Comparison of ENCODE assay signal across 8 mouse cellular contexts in the genomic region with DNA sequence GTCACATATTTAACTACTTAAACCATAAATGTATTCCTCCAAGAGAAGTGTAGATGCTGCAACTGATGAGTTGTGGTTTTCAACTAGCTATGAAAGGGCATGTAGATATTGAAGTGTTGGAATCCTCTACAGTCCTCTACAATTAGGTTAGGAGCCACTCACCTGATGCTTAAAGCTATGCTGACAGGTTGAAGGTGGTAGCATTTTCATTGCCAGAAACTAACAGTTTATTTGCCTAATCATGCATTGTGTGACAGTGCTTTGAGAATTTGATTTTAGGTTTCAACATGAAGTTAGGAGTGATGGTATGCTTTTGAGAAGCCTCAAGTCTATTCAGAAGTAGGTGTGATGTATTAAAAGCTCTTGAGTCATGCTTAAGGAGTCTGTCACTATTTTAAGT. TPM values are rescaled to one million over a fixed set of nuclear protein-coding genes. Genes with fewer than 3 reads are reported as not detected.
A peak's percentile ranks its signal among the peaks of the same experiment; 100 is the strongest.
DNase-seq lines count a peak whose midpoint lies in the region; ATAC-seq and TF ChIP-seq lines count a peak whose summit lies in the region.

No protein-coding gene starts in this region.

- no peaks in the 10 kb centered on the region for H3K27me3 ChIP-seq in heart, embryonic 10.5 days (ENCODE audit: insufficient read depth, poor library complexity, severe bottlenecking)
- no peaks in the 10 kb centered on the region for H3K27me3 ChIP-seq in CH12.LX (replicated peaks)
- no peaks in the 10 kb centered on the region for H3K27me3 ChIP-seq in hindbrain, embryonic 10.5 days (ENCODE audit: insufficient read depth, poor library complexity, severe bottlenecking)
- H3K27me3 ChIP-seq in liver, embryonic 16.5 days (ENCODE audit: control insufficient read depth, insufficient read depth, low read depth, low read length), result no peaks in the 10 kb centered on the region

- dilution Hi-C loops in CH12.LX (cut with MboI; ENCODE audit: extremely low pct_ligation_motif_present, extremely low pct_unique_long_range_greater_than_20kb, low sequenced_read_pairs), result no loop called here

- TF ChIP-seq CTCF in CH12.LX (conservative IDR thresholded peaks at IDR 0.05 in 1 of 2, IDR thresholded peaks at IDR 0.05 in 1 of 2; ENCODE audit: low read depth in 2 of 2, low read length in 2 of 2), result no peak

- H3K4me1 ChIP-seq in heart, embryonic 10.5 days, result peaks cover 13% of the 10 kb centered on the region
- H3K4me1 ChIP-seq in CH12.LX (ENCODE audit: control insufficient read depth in 1 of 2, insufficient read depth in 2 of 2), result peaks cover 5 to 41% of the 10 kb centered on the region in 2 experiments; a peak in 3 of 4 replicates
- H3K4me1 ChIP-seq in hindbrain, embryonic 10.5 days (replicated peaks), result peaks cover 29% of the 10 kb centered on the region
- peaks cover 21% of the 10 kb centered on the region for H3K4me1 ChIP-seq in liver, embryonic 16.5 days (ENCODE audit: control insufficient read depth, low read depth, low read length)

- no peaks in the 10 kb centered on the region for H3K9me3 ChIP-seq in heart, embryonic 10.5 days
- no peaks in the 10 kb centered on the region for H3K9me3 ChIP-seq in CH12.LX (replicated peaks; ENCODE audit: low read length)
- no peaks in the 10 kb centered on the region for H3K9me3 ChIP-seq in hindbrain, embryonic 10.5 days
- H3K9me3 ChIP-seq in liver, embryonic 16.5 days (replicated peaks; ENCODE audit: control insufficient read depth, low read length), result peaks cover 11% of the 10 kb centered on the region

- DNase-seq in heart, embryonic 10.5 days (ENCODE audit: low spot score), result no peak
- DNase-seq in heart, adult 8-10 months (ENCODE audit: low spot score), result no peak
- DNase-seq in CH12.LX (ENCODE audit: extremely low read depth), result no peak
- no peak for DNase-seq in hindbrain, embryonic 10.5 days (ENCODE audit: low spot score)
- no peak for DNase-seq in urinary bladder, postnatal 4 days (ENCODE audit: low spot score in 2 of 2)
- DNase-seq in cerebellum, adult 9-11 months, result no peak
- no peak for DNase-seq in urinary bladder, postnatal 25 days (ENCODE audit: low spot score)

- H3K4me3 ChIP-seq in heart, embryonic 10.5 days, result peak overlapping the region; percentile 81
- peak overlapping the region; percentile 93 to 94 (median 93) for H3K4me3 ChIP-seq in CH12.LX (replicated peaks in 1 of 3; ENCODE audit: low read depth in 2 of 3, low read length in 2 of 3, poor library complexity in 1 of 3)
- H3K4me3 ChIP-seq in hindbrain, embryonic 10.5 days, result peak overlapping the region; percentile 98
- peak overlapping the region; percentile 77 for H3K4me3 ChIP-seq in liver, embryonic 16.5 days (ENCODE audit: low read depth, low read length)

- H3K27ac ChIP-seq in heart, embryonic 10.5 days, result no peak overlapping the region
- H3K27ac ChIP-seq in CH12.LX (ENCODE audit: insufficient read depth, low read depth), result no peak overlapping the region
- H3K27ac ChIP-seq in hindbrain, embryonic 10.5 days, result no peak overlapping the region
- no peak overlapping the region; the same call in 1 of the 2 replicates for H3K27ac ChIP-seq in liver, embryonic 16.5 days (ENCODE audit: low read length)

- in situ Hi-C loops in CH12.LX (cut with MboI; ENCODE audit: low pct_ligation_motif_present, low pct_unique_long_range_greater_than_20kb, low sequenced_read_pairs), result no loop called here

- H3K9ac ChIP-seq in CH12.LX (ENCODE audit: insufficient read depth, low read depth), result peak overlapping the region; percentile 100
- H3K9ac ChIP-seq in liver, embryonic 16.5 days (ENCODE audit: low read depth, low read length), result peak overlapping the region; percentile 77

- no peak for TF ChIP-seq RAD21 in CH12.LX (IDR thresholded peaks at IDR 0.05; ENCODE audit: low read depth, low read length)

- TF ChIP-seq POLR2A in CH12.LX (IDR thresholded peaks at IDR 0.05; ENCODE audit: low read depth, low read length), result peak; percentile 22; the same call in 1 of the 2 replicates

- H3K4me2 ChIP-seq in CH12.LX (ENCODE audit: insufficient read depth, low read depth, poor library complexity, severe bottlenecking), result peak overlapping the region; percentile 99
- H3K4me2 ChIP-seq in liver, embryonic 16.5 days (ENCODE audit: low read depth, low read length), result peak overlapping the region; percentile 88

- H3K79me2 ChIP-seq in CH12.LX (replicated peaks; ENCODE audit: control insufficient read depth, extremely low read depth, insufficient read depth, poor library complexity, severe bottlenecking), result peaks cover 34% of the 10 kb centered on the region

- no peak for TF ChIP-seq EP300 in CH12.LX (IDR thresholded peaks at IDR 0.05; ENCODE audit: low read length)

- ATAC-seq in liver, embryonic 16.5 days (ENCODE audit: low read depth), result no peak

- H3K36me3 ChIP-seq in heart, embryonic 10.5 days, result peaks cover 39% of the 10 kb centered on the region
- H3K36me3 ChIP-seq in CH12.LX (replicated peaks in 1 of 2; ENCODE audit: control insufficient read depth in 1 of 2, insufficient read depth in 1 of 2, low read length in 1 of 2), result peaks cover 24 to 36% of the 10 kb centered on the region in 2 experiments
- peaks cover 58% of the 10 kb centered on the region for H3K36me3 ChIP-seq in hindbrain, embryonic 10.5 days
- H3K36me3 ChIP-seq in liver, embryonic 16.5 days (ENCODE audit: control insufficient read depth, insufficient read depth), result peaks cover 25% of the 10 kb centered on the region

TF ChIP-seq in CH12.LX, 34 proteins besides CTCF, POLR2A, EP300 and RAD21:
- TF ChIP-seq POLR2AphosphoS2 (IDR thresholded peaks at IDR 0.05; ENCODE audit: low read depth, low read length) (peak; percentile 95), MAX (IDR thresholded peaks at IDR 0.05; ENCODE audit: low read length) (no peak), MEF2A (IDR thresholded peaks at IDR 0.05; ENCODE audit: borderline replicate concordance, low read depth, low read length) (no peak), ZMIZ1 (IDR thresholded peaks at IDR 0.05; ENCODE audit: low read depth, low read length) (peak; percentile 81; the same call in 1 of the 2 replicates), SIN3A (IDR thresholded peaks at IDR 0.05; ENCODE audit: low read length) (0 out of 2 replicates have a peak, but pooled peaks have one; percentile 21)
TF ChIP-seq in CH12.LX: peak in this region for 3.

RNA-seq across cellular contexts. Expression of gene Ppia, which starts 2.2 kb away (rescaled TPM):
- 4,882 and 5,148 TPM in 2 replicates for polyA plus RNA-seq in heart, embryonic 10.5 days (2016; fragmentation: Nextera tagmentation; extraction: Ambion mirVana)
- 100 to 1,000 TPM; 262 to 310 (median 280) TPM for total RNA-seq in heart, adult 8-10 months (2022)
- total RNA-seq in CH12.LX (2012; rRNA removed) (8,867 and 10,240 TPM in 2 replicates), CH12.LX (2014; rRNA removed) (9,428 and 9,904 TPM in 2 replicates)
- 5,045 and 5,764 TPM in 2 replicates for polyA plus RNA-seq in CH12.LX (2012; ENCODE audit: insufficient read length, low read depth)
- polyA plus RNA-seq in hindbrain, embryonic 10.5 days (2016; fragmentation: Nextera tagmentation; extraction: Ambion mirVana), result 5,657 and 6,044 TPM in 2 replicates
- 2,023 and 2,306 TPM in 2 replicates for polyA plus RNA-seq in liver, embryonic 16.5 days (2015; fragmentation: Nextera tagmentation; extraction: Ambion mirVana)

RNA-seq across cellular contexts. Expression of gene H2afv, which starts 26.8 kb away (rescaled TPM):
- polyA plus RNA-seq in heart, embryonic 10.5 days (2016; fragmentation: Nextera tagmentation; extraction: Ambion mirVana), result 303 and 415 TPM in 2 replicates
- 10 to 100 TPM; 80.1 to 97.8 (median 88.2) TPM for total RNA-seq in heart, adult 8-10 months (2022)
- 51.4 and 73.2 TPM in 2 replicates for total RNA-seq in CH12.LX (2012; rRNA removed)
- 37.8 and 46.6 TPM in 2 replicates for total RNA-seq in CH12.LX (2014; rRNA removed)
- polyA plus RNA-seq in CH12.LX (2012; ENCODE audit: insufficient read length, low read depth), result 63.7 and 67.6 TPM in 2 replicates
- polyA plus RNA-seq in hindbrain, embryonic 10.5 days (2016; fragmentation: Nextera tagmentation; extraction: Ambion mirVana), result 881 and 962 TPM in 2 replicates
- 116 and 120 TPM in 2 replicates for polyA plus RNA-seq in liver, embryonic 16.5 days (2015; fragmentation: Nextera tagmentation; extraction: Ambion mirVana)

RNA-seq across cellular contexts. Expression of gene Zmiz2, which starts 28.6 kb away (rescaled TPM):
- polyA plus RNA-seq in heart, embryonic 10.5 days (2016; fragmentation: Nextera tagmentation; extraction: Ambion mirVana), result 8.1 and 10.2 TPM in 2 replicates
- total RNA-seq in heart, adult 8-10 months (2022), result 10 to 100 TPM; 37.1 to 38.7 (median 37.5) TPM
- total RNA-seq in CH12.LX (2012; rRNA removed) (33.1 and 46.3 TPM in 2 replicates), CH12.LX (2014; rRNA removed) (8.5 and 10.6 TPM in 2 replicates)
- 197 and 238 TPM in 2 replicates for polyA plus RNA-seq in CH12.LX (2012; ENCODE audit: insufficient read length, low read depth)
- 15.6 and 19.0 TPM in 2 replicates for polyA plus RNA-seq in hindbrain, embryonic 10.5 days (2016; fragmentation: Nextera tagmentation; extraction: Ambion mirVana)
- 3.3 and 3.7 TPM in 2 replicates for polyA plus RNA-seq in liver, embryonic 16.5 days (2015; fragmentation: Nextera tagmentation; extraction: Ambion mirVana)

RNA-seq across cellular contexts. Expression of gene Purb, which starts 58.2 kb away (rescaled TPM):
- 21.0 and 24.4 TPM in 2 replicates for polyA plus RNA-seq in heart, embryonic 10.5 days (2016; fragmentation: Nextera tagmentation; extraction: Ambion mirVana)
- 10 to 100 TPM; 23.2 to 32.4 (median 28.9) TPM for total RNA-seq in heart, adult 8-10 months (2022)
- 19.3 and 29.7 TPM in 2 replicates for total RNA-seq in CH12.LX (2012; rRNA removed)
- 45.2 and 50.5 TPM in 2 replicates for total RNA-seq in CH12.LX (2014; rRNA removed)
- polyA plus RNA-seq in CH12.LX (2012; ENCODE audit: insufficient read length, low read depth), result 35.0 and 42.4 TPM in 2 replicates
- polyA plus RNA-seq in hindbrain, embryonic 10.5 days (2016; fragmentation: Nextera tagmentation; extraction: Ambion mirVana), result 9.6 and 15.6 TPM in 2 replicates
- 7.3 TPM in 2 replicates for polyA plus RNA-seq in liver, embryonic 16.5 days (2015; fragmentation: Nextera tagmentation; extraction: Ambion mirVana)
